Mouse (Mus musculus): ENCODE data around the gene Tmpo.

- TF ChIP-seq CTCF (IDR thresholded peaks at IDR 0.05; ENCODE audit: low read depth) (no peak), EP300 (IDR thresholded peaks at IDR 0.05; ENCODE audit: low read depth) (no peak)
Observed at GRCm38 (mm10) chr10:91153894-91154503, 27.1 kb downstream of the Tmpo start.
